Mouse (Mus musculus) thymus, postnatal 0 days (tissue): ENCODE results near the gene Invs. TPM values are rescaled to one million over a fixed set of nuclear protein-coding genes. Genes with fewer than 3 reads are reported as not detected.
A peak's percentile ranks its signal among the peaks of the same experiment; 100 is the strongest.
"Not testable (repeated sequence)": the region's sequence is repeated elsewhere in the genome, so short reads cannot be mapped to it uniquely, and the experiment has no call there.

Experiments used
- DNase-seq: peaks from one replicate; pipeline ENCODE4 v3.0.0-alpha.2; 2015; ENCODE audit warnings: low spot score
- polyA plus RNA-seq: library from polyadenylated mRNA; unstranded; fragments of >200 nt; fragmentation: Nextera tagmentation; extraction: Ambion mirVana; gene quantifications from 2 replicates; pipeline ENCODE4 v1.2.1, GENCODE M21; 2015

Invs gene
- polyA plus RNA-seq, 1 experiment from 2014 or later: 5.5 TPM

DNA sequence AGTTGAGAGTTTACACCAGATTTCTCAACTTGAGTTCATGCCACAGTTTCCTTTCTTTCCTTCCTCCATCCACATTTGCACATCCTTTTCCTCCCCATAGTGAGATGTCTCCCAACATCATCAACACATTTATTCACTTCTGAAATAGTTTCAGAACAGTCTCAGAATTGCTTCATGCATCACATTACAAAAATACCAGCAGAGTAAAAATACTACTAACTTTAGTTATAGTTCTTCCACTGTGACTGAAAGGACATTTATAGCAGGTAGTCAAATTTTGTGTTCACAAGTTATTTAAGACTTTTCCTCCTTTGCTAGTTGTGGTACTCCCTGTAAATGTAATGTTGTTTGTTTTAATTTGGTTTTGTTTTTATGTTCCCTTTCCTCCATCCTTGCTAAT is 47.6 kb downstream of the Invs start:
- no peak for DNase-seq

DNA sequence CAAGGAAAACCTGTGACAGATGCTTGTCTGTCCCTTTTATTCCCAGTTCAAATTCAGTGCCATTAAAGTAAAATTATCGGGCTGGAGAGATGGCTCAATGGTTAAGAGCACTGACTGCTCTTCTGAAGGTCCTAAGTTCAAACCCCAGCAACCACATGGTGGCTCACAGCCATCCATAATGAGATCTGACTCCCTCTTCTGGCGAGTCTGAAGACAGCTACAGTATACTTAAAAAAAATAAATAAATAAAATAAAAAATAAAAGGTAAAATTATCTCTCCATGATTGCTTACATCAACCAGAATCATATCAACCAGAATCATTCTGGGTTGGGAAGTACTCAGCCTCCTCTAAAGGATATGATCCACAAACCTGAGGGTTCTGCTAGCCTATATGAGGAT is 48.5 kb downstream of the Invs start:
- no peak for DNase-seq

DNA sequence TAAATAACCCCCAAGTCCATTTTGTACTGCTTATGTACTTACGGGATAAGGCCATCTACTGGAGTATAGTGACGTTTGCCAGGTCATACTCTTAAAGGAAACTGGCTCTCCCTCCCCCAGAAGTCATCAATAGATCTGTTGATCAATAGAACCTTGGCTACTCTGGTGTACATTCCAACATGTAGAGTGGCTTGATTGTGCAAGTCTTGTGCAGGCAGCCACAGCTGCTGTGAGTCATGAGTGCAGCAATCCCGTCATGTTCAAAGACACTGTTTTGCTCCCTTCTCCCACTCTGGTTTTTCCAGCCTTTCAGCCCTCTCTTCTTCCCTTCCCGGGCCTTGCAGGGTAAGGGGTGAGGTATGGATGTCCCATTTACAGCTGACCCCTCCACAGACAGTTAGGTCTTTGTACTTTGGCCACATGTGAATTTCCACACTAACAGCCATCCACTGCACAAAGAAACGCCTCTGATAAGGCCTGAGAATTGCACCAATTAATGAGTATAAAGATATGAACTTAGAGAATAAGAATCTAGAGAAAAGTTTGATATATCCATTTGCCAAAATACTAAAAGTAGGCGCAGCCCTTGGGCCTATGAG is 53.0 kb downstream of the Invs start:
- no peak for DNase-seq

DNA sequence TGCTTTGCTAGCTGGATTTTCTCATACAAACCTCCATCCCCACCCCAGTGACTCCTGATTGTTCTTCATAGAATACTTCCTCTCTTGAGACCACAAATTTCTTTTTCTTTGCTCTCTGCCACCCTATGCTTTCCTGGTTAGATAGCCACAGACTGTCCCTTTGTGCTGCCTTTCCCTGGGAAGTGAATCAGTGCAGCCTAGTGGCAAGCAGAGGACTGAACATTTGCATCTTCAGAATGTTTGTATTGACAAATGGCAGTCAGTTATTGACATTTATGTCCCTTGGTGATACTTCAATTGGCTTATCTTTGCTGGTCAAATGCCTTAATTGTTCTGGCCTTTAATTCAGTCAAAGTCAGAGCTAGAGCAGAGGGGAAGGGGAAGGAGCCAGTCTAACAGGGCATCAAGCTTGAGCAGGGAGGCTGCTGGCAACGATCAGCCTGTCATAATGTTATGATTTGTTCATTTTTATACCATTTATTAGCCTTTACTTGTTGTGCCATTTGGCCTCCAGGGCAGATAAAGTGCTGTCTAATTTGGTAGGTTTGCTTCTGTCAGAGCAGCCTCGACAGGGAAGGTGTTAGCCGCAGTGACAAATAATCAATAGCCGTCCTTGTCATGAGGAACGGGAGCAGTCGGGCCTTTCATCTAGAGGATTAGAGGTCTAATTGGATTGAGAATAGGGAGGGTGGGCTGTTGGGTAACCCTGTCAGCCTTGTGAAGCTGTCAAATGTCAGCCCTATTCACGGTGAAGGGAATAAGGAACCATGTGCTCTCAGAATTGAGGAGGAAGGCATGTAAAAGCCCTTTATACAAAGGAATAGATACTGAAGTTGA is 55.6 kb downstream of the Invs start:
- no peak for DNase-seq

DNA sequence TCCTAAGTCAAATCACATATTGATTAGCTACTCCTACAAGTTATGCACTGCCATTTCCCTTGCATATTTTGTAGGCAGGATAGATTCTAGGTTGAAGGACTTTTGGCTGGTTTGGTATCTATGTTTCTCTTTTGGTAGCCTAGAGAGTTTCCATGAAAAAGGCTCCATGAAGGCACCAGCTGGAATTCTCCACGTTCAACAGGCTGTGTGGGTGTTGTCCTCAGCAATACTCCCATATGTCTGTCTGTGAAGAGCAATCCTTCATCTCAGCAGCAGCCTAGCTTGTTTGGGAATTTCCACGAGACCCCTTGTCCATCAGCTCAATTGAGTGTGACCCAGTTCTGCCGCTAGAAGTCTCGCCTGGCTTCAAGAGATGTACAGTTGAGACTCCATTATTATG is 63.1 kb downstream of the Invs start:
- no peak for DNase-seq

DNA sequence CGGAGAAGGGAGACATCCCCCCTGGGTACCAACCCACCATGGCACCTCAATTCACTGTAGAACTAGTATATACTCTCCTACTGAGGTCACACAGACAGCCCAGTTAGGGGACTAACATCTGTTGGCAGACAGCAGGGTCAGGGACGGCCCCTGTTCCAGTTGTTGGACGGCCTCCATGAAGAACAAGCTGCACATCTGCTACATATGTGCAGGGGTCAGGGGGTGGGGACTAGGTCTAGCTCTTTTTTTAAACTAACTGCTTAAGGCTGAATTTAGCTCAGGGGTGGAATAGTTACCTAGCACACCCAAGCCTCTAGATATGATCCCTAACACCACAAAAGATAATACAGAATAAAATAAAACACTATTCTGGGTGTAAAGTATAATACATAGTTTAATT is 82.8 kb downstream of the Invs start:
- no peak for DNase-seq

DNA sequence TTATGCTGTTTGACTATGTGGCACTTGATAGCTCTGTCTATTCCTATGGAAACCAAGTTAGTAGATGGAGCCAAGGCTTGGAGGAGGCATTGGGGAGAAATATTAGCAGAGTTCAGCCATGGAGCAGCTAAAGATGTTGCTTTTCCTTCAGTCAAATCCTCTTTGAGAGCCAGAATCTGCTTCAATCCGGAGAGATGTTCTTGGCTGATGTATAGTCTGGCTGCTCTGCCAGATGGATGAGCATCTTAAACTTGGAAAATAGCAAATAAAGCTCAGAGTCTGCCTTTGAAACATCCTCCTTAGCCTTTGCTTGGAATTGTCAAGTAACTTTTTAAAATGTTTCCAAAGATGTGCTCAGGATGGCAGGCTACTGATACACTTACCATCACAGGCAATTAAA is 91.5 kb downstream of the Invs start:
- no peak for DNase-seq

DNA sequence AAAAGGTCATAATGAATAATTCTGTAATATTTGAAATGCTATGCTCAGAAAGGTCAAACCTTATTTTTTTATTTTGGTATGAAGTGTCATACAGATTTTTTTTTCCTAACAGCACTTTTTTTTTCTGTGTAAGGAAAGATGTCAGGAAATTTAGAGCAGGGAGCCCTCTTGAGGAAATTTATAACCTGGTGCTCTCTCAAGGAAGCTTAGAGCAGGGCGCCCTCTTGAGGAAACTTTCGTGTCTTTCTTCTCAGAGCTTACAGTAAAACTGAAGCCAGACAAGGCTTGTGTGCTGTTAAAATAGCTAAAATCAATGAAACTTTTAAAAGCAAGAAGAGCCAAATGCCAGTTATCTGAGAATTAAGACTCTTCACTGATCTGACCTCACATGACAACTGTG is 101.4 kb downstream of the Invs start:
- peak; percentile 68 for DNase-seq

DNA sequence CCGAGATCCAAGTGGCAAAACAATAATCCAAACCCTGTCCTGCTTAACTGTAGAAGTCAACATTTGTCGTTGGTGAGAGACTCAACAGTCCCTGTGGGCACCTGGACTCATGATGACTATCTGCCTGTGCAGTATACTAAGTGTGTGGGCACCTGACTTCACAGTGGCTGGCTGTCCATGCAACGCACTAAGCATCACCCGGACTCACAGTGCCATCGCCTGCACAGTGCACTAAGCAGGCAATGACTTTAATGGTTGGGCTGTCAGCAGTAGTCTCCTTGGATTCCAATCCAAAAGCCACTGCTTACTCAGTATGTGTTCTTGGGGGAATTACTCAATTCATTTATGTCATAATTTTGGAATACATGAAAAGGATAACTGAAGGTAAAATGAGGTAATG is 102.9 kb downstream of the Invs start:
- DNase-seq: no peak

DNA sequence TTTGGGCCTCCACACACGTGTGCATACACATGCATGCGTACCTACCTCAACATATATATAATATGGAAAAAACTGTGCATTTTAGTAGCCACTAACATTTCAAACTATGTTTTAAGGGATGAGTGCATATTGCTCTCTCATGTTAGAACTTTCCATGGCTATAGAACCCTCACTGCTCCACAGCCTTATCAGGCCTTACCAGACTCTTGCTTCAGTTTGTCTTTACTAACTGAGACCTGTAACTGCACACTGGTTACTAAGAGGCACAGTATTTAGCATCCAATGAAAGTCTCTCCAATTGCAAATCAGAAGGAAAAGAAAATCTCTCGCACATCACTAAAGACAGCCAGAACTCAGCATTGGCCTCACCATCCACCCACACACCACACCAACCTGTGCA is 117.4 kb downstream of the Invs start:
- DNase-seq: no peak

DNA sequence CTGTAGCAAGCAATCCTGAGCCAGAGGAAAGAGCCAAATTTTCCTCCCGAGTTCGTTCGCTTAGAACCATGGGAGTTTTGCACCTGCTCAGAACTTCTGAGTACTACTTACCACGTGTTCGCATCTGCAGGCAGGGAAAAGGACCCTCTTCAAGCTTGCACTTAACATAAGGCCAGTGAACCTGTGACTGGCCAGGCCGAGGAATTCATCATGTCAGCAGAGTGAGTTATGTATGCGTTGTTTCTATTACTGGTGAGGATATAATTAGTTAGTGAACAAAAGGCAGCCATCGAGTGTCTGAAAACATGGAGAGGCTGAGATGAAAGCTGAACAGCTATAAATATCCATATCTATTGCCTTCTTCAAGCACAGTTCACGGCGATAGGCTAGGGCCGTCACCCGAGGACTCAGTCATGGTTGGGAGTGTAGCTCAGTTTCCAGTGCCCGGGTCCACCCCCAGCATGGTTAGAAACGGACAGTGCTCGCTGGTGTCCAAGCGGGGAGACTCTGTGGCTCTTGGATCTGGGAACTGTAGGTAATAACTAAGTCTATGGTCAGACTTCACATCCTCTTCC is 123.6 kb downstream of the Invs start:
- no peak for DNase-seq

DNA sequence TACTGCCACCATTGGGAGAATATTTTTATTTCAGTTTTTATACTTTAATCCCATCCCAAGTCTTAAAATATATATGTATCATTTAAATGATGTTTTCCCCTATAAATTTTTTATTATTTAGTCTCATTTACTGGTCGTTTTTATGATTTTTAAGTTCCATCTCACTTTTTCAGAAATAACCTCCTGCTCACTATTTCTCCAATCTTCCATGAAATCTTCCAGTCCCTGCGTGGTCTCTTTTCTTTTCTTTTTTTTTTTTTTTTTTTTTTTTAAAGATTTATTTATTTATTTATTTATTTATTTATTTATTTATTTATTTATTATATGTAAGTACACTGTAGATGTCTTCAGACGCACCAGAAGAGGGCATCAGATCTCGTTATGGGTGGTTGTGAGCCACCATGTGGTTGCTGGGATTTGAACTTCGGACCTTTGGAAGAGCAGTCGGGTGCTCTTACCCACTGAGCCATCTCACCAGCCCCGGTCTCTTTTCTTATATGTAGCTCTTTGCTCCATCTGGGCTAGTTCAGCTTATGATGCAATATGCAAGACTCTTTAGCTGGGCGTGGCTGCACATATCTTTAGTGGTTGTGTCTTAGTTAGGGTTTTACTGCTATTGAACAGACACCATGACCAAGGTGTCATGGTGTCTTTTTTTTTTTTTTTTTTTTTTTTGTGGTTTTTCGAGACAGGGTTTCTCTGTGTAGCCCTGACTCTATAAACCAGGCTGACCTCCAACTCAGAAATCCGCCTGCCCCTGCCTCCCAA is 126.3 kb downstream of the Invs start:
- not testable (repeated sequence) for DNase-seq

DNA sequence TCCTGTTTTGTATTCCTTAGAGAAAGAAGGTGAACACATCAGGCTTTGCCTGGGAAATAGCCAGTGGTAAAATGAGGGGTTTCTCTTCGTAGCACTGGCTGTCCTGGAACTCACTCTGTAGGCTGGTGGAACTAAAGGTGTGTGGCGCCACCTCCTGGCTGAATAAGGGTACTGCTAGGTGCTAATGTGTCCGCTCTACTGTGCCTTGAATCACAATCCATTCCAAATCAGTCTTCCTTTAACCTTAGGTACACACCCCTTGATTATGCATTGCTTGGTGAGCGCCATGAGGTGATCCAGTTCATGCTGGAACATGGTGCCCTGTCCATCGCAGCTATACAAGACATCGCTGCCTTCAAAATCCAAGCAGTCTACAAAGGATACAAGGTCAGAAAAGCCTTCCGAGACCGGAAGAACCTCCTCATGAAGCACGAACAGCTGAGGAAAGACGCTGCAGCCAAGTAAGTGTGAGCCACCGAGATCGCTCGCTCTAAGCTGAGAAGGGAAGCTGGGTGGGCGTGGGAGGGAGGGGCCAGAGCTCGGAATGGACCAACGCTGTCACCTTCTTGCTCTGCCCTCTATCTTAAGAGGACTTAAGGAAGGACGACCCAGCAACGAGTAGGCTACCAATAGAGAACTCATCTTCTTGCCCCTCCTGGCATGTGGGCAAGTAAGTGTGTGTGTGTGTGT is 127.9 kb downstream of the Invs start:
- peak; percentile 54 for DNase-seq

DNA sequence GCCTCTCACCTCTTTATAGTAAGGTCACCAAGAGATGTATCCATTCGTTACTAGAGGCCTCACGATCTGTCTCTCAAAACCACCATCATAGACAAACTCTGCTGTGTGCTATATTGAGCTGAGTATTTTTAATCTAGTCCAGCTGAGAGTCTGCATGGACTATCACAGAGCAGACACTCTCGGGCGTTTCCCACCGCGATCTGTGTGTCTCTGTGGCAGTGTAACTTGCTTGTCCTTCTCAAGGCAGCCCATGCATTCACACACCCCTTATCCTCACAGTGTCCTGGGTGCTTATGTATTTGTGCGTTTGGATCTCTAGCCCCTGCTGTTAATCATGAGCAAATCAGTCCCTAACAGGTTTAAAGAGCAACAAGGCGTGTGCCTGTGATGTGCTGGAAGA is 133.9 kb downstream of the Invs start:
- DNase-seq: no peak

DNA sequence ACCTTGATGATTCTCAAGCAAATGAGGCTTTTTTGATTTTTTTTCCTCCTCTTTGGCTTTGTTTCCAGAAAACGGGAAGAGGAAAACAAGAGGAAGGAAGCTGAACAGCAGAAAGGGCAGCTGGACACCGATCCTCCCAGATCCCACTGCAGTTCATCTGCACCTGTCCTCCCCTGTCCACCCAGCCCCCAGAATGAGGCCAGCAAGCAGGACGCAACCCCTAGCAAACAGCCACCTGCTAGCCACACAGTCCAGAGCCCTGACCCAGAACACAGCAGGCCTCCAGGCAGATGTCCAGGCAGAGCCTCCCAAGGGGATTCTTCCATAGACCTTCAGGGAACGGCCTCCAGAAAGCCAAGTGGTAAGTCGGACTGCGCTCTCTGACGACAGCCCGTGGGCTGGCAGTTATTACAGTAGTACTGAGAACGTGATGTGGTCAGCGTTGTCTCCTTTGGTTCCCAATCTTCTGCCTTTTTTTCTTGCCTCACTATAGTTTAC is 136.3 kb downstream of the Invs start:
- DNase-seq: no peak

DNA sequence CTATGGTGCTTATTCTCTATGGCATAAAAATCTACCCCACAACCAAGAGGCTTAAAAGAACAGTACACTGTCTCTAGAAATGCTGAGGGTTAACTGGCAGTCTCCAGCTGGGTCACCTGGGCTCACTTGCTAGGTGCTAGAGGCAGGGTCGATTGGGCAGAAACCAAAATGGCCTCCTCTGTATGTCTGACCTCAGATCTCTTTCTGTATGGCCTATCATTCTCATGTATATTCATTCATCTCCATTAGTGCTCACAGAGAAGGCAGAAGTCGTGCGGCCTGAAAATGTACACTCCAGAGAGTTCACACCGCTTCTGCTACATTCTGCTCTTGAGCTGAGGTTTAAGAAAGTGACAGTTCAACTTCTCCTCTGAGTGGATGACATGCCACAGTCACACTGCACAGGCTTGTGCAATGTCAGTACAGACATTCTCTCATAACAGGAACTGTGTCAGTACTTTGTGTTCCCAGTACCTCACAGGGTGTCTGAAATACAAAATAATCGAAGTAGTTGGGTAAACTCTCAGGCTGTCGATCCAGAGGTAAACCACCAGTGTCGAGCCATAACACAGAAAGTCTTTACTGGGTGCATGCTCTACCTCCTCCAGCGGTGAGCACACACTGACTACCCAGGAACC is 139.4 kb downstream of the Invs start:
- DNase-seq: no peak

DNA sequence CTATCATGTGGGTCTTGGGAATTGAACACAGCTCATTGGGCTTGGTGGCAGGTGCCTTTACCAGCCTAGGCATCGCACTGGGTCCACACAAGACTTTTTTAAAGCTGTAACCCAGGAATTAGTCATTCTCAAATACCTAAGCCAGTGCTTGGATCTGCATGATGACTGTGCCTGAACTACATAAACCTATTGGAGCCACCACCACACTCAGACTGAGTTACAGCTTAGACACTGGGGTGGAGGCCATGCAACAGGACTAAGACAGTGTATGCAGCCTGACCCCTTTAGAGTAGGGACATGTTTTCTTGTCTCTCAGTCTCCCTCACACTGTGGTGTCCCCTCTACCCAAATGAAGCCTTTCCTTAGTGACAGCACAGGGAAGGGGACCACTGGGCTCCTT is 143.1 kb downstream of the Invs start:
- no peak for DNase-seq

DNA sequence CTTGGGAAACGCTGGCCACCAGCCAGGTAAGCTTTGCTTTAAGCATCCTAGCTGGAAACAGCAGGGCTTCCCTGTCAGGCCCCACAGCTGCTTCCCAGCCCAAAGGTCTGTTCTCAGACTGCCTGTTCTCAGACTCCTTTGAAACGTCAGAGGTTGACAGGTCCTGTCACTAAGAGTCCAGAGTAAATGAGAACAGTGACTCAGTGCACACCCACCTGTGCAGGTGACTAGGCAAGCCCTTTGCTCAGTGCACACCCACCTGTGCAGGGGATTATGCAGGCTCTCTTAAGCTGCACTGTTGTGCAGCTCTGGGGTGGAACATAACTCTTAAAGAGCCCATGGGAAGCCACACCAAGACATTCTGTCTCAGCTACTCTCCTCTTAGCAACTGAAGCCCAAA is 144.2 kb downstream of the Invs start:
- DNase-seq: no peak

DNA sequence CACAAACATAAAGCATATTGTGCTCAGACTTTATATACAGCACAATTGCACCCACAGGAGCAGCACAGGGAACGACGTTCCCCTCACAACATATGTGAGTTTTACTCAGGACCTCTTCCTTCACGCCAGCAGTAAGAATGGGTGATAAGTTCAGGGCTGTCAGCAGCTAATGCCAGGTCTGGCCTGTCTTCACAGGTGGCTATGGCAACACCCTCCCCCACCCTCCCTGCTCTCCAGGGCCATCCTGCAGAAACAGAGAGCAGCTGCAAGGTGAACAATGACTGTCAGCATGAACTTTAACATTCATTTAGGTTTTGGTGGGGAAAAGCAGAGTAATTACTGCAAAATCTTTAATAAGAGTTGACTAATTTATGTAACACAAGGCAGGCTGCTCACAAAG is 147.9 kb downstream of the Invs start:
- DNase-seq: no peak

DNA sequence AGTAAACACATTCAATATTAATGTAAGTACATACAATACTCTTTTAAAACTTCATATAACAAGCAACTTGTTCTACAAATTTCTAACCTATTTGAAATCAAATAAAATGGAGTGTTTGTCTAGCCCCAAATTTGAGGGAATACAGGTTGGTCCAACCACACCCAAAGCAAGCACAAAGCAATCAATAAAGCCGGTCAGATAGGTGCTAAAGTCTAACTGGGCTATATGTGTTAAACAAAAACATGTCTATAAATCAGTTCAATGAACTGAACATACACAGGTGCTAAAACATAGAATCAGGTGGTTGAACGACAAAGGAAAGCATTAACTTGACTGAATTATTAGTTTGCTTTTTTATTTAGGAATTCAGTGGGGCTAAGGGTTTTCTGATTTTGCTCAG is 148.5 kb downstream of the Invs start:
- no peak for DNase-seq
